Mouse (Mus musculus) limb, embryonic 10.5 days (tissue): ENCODE data around the gene Gm26566. TPM values are rescaled to one million over a fixed set of nuclear protein-coding genes. Genes with fewer than 3 reads are reported as not detected.

Experiments
- DNase-seq: peaks from one replicate; pipeline ENCODE4 v3.0.0-alpha.2; 2017; ENCODE audit warnings: low spot score
- H3K27ac ChIP-seq: fragments of 300-500 bp; sonication (generic); 2 replicates; pipeline ENCODE4 v1.5.1; 2016; ENCODE audit warnings: mild to moderate bottlenecking
- H3K27me3 ChIP-seq: fragments of 300-500 bp; sonication (generic); 2 replicates; pipeline ENCODE4 v1.6.1; 2016; ENCODE audit warnings: low read depth, mild to moderate bottlenecking; ENCODE audit not compliant: poor library complexity, severe bottlenecking
- H3K36me3 ChIP-seq: fragments of 300-500 bp; sonication (generic); 2 replicates; pipeline ENCODE4 v1.6.1; 2016; ENCODE audit warnings: mild to moderate bottlenecking, moderate library complexity
- H3K4me1 ChIP-seq: fragments of 300-500 bp; sonication (generic); 2 replicates; pipeline ENCODE4 v1.6.1; 2016
- H3K4me3 ChIP-seq: fragments of 300-500 bp; sonication (generic); 2 replicates; pipeline ENCODE4 v1.5.1; 2016; ENCODE audit warnings: mild to moderate bottlenecking, moderate library complexity
- H3K9me3 ChIP-seq: fragments of 300-500 bp; sonication (generic); replicated peaks from 2 replicates; pipeline ENCODE4 v1.6.1; 2016; ENCODE audit warnings: mild to moderate bottlenecking
- WGBS: fragments of 180-500 bp; shearing (Covaris S2); methylation state at CpG from one replicate; pipeline ENCODE4 v1.1.7; 2016; 5-methylcytosine and 5-hydroxymethylcytosine counted together
- polyA plus RNA-seq: library from polyadenylated mRNA; unstranded; fragments of >200 nt; fragmentation: Nextera tagmentation; extraction: Ambion mirVana; gene quantifications from 2 replicates; pipeline ENCODE4 v1.2.1, GENCODE M21; 2016

Gene Gm26566
- polyA plus RNA-seq, 1 experiment from 2014 or later = 1.1 TPM

DNA sequence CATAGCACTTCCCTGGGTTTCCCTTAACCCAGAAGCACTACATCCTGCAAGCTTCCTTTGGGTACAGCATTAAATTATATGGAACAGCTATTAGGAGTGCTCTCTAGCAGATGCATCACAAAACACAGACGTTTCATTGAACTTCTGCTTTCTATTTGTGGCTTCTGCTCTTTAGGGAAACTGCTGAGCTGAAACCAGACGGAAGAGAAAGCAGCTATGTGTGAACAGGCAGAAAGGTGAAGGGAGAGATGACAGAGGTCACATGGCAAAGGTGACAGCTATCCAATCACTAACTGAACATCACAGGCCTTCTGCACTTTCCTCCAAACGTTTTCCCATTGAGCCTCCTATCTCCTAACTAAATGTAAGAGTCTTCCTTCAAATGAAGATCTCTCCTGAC is 15.7 kb upstream of the Gm26566 start:
- Histone ChIP-seq H3K4me1 (no peaks in the 10 kb centered on the region), H3K4me3 (no peak overlapping the region), H3K27me3 (no peaks in the 10 kb centered on the region), H3K27ac (no peak overlapping the region), H3K36me3 (0 out of 2 replicates have a peak, but pooled peaks cover 3% of the 10 kb centered on the region), H3K9me3 (no peaks in the 10 kb centered on the region)
- no peak for DNase-seq
- 39% methylated on average over 3 of the region's 3 CpGs for WGBS

DNA sequence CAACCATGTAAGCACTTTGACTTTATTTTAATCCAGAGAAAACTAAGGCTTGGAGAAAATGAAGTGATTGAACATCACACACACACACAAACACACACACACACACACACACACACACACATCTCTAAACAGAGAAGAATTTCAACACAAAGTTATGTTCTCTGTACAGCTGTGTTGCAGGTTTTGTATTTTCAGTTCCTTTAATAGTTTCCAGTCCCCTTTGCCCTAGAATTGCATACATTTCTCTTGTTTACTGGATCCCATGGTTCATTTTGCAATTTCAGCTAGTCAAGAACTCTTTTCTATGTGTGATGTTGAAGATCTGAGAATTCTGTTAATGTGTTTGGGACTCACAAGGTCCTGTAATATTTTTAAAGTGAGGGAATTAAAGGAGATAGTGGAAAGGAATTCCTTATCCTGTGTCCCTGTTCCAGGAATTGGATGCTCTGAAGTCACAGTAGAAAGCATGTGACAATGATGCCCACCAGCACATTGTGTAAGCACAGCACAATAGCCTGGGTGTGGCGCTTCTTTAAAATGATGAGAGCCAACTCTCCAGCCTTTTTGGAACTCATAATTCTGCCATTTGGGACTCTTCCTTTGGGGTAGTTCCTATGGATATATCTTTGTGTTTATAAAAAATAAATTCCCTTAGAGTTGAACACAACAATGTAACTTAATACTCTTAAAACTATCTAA is 14.3 kb upstream of the Gm26566 start:
- H3K4me3 ChIP-seq = no peak overlapping the region
- no peak for DNase-seq
- no peak overlapping the region for H3K27ac ChIP-seq
- no peaks in the 10 kb centered on the region for H3K9me3 ChIP-seq
- no peaks in the 10 kb centered on the region for H3K27me3 ChIP-seq
- H3K4me1 ChIP-seq = no peaks in the 10 kb centered on the region
- WGBS = 86% methylated on average over 1 of the region's 1 CpGs
- 0 out of 2 replicates have a peak, but pooled peaks cover 5% of the 10 kb centered on the region for H3K36me3 ChIP-seq

DNA sequence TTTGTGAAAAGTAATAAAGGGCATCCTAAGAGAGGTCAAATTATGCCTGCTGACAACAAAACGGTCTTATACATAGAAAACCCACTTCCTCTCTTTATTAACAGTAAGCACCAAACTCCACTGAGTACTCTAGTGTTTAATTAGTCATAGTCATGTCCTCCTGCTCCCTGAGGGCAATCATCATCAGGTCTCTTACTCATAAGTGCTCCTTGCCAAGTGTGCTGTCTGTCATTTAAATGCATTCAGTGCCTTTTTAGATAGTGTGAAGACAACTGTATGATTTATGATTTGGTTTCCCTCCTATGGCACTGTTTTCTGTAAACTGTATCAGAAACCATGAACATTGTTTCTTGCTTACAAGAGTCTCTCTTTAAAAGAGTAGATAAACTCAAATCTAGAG is 7.3 kb upstream of the Gm26566 start:
- Histone ChIP-seq H3K9me3 (no peaks in the 10 kb centered on the region), H3K27ac (no peak overlapping the region), H3K36me3 (peaks cover 63% of the 10 kb centered on the region), H3K4me1 (peaks cover 10% of the 10 kb centered on the region; the same call in 1 of the 2 replicates), H3K27me3 (no peaks in the 10 kb centered on the region), H3K4me3 (no peak overlapping the region)
- DNase-seq = no peak
- WGBS = 97% methylated on average over 1 of the region's 1 CpGs

DNA sequence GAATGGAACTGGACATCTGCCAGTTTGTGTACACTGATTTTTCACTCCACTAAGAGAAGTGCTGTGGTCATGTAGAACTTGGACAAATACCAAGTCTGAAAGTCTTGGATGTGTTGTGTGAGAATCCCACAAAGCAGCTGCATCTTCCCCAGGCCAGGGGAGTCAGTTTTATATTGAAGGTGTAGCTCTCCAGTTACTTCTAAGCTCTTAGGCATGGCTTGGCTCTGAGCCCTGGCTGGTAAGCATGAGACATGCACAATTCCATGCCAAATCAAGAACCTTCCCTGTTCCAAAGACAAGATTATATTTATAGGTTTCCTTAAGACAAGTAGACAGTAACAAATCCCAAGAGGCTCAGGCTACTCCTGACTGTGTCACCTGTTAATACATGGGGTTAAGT is 6.5 kb upstream of the Gm26566 start:
- Histone ChIP-seq H3K4me1 (peaks cover 18% of the 10 kb centered on the region), H3K27me3 (no peaks in the 10 kb centered on the region), H3K4me3 (no peak overlapping the region), H3K36me3 (peaks cover 70% of the 10 kb centered on the region), H3K9me3 (no peaks in the 10 kb centered on the region), H3K27ac (no peak overlapping the region)
- DNase-seq = no peak

DNA sequence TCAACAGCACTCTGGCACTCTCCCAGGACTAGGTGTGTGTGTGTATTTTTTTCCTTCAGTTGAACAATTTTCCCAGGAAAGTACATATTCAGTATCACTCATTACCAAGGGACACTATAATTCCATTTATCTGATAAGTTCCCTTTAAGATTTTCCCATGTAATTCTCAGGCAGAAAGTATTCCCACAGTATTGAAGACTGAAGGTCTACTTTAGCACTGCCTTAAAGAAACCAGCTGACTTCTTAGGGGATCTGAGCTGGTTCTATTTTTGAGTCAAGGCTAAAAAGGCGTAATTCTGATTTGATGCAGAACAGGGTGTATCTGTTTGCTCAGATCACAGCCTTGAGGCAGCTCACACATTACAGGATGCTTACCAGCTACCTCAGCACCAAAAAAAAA is 2.9 kb upstream of the Gm26566 start:
- no peak overlapping the region for H3K27ac ChIP-seq
- peaks cover 33% of the 10 kb centered on the region for H3K4me1 ChIP-seq
- WGBS = 70% methylated on average over 1 of the region's 1 CpGs
- H3K4me3 ChIP-seq = peak overlapping the region; percentile 75
- no peak for DNase-seq
- H3K9me3 ChIP-seq = no peaks in the 10 kb centered on the region
- peaks cover 72% of the 10 kb centered on the region for H3K36me3 ChIP-seq
- H3K27me3 ChIP-seq = no peaks in the 10 kb centered on the region

DNA sequence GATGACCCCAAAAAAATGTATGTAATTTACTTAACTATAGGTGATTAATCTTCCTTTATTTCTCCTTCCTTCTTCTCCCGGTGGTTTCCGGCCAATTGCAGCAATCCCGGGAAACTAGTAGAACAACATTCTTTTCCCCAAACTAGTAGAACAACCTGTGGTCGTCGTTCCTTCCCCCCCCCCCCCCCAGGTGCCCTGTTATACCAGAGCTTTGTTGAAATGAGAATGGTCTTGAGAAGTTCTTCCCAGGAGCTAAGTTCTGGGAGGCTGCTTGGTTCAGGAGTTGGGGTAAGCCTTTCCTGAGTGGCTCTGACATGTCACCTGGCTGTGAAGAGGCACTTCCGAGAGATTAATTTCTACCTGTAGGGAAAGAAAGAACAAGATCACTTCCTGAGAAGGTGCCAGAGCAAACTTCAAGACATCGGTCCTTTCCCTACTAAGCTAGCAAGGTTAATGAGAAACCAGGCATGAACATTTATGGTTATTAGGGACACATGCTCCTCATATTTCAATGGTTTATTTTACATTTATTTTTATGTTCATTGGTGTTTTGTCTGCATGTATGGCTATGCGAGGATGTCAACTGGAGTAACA is 2.0 kb downstream of the Gm26566 start:
- 58% methylated on average over 8 of the region's 8 CpGs for WGBS

DNA sequence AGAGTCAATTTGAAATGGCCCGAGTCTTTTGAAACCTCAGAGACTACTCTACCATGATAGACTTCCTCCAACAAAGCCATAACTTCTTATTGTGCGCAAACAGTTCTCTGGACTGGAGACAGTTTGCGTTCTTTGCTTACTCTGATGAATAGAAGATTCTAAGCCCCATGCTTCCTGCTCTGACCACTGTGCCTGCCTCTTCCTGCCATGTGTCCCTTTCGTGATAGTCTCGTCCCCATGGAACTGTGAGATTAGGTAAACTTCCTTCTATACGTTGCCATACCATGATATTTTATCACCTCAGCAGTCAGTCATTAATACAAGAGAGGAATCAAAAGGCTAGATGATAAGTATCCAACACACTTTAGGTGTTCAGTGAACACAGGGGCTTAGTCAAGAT is 5.1 kb downstream of the Gm26566 start:
- Histone ChIP-seq H3K27me3 (no peaks in the 10 kb centered on the region), H3K9me3 (no peaks in the 10 kb centered on the region), H3K4me1 (no peaks in the 10 kb centered on the region), H3K36me3 (no peaks in the 10 kb centered on the region), H3K27ac (no peak overlapping the region), H3K4me3 (no peak overlapping the region)
- WGBS = 92% methylated on average over 6 of the region's 6 CpGs
- DNase-seq = no peak

More for the DNA sequence above, 2.0 kb downstream of the Gm26566 start:
- no peak overlapping the region for H3K27ac ChIP-seq
- no peaks in the 10 kb centered on the region for H3K27me3 ChIP-seq
- no peak for DNase-seq
- peaks cover 29% of the 10 kb centered on the region for H3K4me1 ChIP-seq
- H3K36me3 ChIP-seq = peaks cover 23% of the 10 kb centered on the region
- no peak overlapping the region for H3K4me3 ChIP-seq
- no peaks in the 10 kb centered on the region for H3K9me3 ChIP-seq

DNA sequence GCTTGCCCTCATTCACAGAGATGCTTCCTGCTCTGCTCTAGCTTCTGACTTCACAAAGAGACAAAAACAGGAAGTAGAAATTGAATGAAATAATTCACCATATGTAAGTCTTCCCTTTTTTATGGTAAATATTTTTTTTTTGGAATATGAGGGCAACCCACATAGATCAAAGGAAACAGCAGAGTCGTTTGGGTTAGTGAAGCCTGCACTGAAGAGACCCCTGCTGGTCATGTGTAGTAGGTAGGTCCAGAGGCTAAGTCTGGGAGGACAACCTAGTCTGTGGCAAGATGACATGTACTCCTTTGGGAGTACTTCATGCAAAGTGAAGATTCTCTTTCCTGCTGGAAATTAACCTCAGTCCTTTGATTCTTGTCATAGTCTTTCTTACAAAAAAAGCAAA is 5.7 kb downstream of the Gm26566 start:
- Histone ChIP-seq H3K4me1 (no peaks in the 10 kb centered on the region), H3K9me3 (no peaks in the 10 kb centered on the region), H3K27ac (no peak overlapping the region), H3K36me3 (no peaks in the 10 kb centered on the region), H3K4me3 (no peak overlapping the region), H3K27me3 (no peaks in the 10 kb centered on the region)
- WGBS = 0% methylated on average over 1 of the region's 1 CpGs
- no peak for DNase-seq

DNA sequence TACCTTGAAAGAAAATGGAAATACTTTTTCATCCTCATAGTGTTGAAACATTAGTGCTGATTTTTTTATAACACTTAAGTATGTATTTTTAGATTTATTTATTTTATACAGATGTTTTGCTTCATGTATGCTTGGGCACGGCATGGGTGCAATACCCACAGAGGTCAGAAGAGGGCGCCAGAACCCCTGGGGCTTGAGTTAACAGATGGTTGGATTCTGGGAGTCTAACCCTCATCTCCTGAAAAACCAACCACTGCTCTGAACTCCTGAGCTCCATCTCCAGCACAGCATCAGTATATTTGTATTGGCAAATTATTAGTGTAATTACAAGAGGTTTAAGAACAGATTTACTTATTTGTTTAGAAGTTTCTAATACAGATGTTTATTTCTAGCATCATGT is 16.9 kb downstream of the Gm26566 start:
- Histone ChIP-seq H3K4me1 (0 out of 2 replicates have a peak, but pooled peaks cover 3% of the 10 kb centered on the region), H3K36me3 (no peaks in the 10 kb centered on the region), H3K4me3 (no peak overlapping the region), H3K27ac (no peak overlapping the region), H3K9me3 (no peaks in the 10 kb centered on the region), H3K27me3 (no peaks in the 10 kb centered on the region)
- DNase-seq = peak; percentile 88
- WGBS = 1% methylated on average over 2 of the region's 2 CpGs

DNA sequence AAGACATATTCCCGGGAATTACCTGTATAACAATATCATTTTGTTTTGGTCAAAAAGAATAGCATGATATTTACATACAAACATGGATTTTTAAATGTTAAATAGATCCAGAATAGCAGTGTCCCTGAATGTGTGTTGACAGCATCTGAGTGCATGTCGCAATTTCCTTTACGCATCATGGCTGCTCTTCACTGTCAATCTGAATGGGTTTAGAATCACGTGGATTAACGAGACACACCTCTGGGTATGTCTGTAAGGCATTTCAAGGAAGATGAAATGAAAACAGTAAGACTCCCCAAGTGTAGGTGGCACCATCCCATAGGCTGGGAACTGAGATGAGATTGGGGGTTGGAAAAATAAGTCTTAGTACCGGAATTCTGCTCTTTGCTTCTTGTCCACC is 17.4 kb downstream of the Gm26566 start:
- Histone ChIP-seq H3K36me3 (no peaks in the 10 kb centered on the region), H3K4me3 (no peak overlapping the region), H3K27ac (no peak overlapping the region), H3K27me3 (no peaks in the 10 kb centered on the region), H3K4me1 (0 out of 2 replicates have a peak, but pooled peaks cover 3% of the 10 kb centered on the region), H3K9me3 (no peaks in the 10 kb centered on the region)
- 93% methylated on average over 6 of the region's 6 CpGs for WGBS
- DNase-seq = no peak

DNA sequence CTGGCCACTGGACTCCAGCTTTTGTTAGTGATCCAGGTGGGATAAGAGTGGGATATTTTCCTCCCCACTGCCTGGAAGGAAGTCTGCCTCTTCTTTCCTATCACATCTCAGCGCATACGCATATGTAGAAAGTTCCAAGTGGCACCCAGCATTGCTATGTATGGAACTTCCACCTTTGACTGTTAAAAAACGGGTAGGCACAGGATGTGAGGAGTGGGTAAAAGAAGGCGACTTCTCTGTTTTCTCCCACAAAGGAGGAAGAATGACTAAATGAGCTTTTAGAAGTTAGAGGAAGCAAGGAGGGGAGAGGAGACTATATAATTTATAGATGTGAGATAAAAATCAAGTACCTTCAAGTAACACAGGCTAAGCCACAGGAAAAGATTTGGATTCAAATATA is 19.8 kb downstream of the Gm26566 start:
- WGBS = 90% methylated on average over 4 of the region's 4 CpGs
- Histone ChIP-seq H3K9me3 (no peaks in the 10 kb centered on the region), H3K27me3 (no peaks in the 10 kb centered on the region), H3K36me3 (no peaks in the 10 kb centered on the region), H3K4me1 (peaks cover 15% of the 10 kb centered on the region), H3K4me3 (no peak overlapping the region), H3K27ac (no peak overlapping the region)
- no peak for DNase-seq

DNA sequence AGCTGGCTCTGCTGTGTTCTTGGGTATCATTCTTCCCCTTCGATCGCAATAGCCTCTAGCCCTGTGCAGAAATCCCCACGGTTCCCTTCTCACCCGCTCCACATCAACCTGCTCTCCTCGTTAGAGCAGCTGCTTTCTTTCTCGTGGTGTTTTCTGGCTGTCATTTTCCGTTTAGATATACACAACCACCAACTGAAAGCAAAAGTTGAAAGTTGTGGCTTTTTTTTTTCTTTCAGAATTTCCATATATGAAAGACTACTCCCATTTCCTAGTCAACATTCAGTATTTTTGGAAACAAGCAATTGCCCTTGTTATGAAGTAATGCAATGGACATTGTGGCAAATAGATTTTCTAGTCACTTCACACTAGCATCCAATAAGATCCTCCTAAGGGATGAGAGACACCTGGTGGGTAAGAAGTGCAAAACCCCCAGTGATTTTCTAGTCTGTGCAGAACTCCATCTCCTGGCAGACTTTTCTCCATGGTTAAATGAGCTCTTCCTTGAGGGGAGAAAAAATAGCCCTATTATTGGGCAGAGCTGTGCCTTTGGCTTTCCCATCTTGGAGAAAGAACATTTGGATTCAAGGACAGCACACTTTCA is 21.3 kb downstream of the Gm26566 start:
- no peak overlapping the region for H3K27ac ChIP-seq
- no peaks in the 10 kb centered on the region for H3K36me3 ChIP-seq
- no peaks in the 10 kb centered on the region for H3K27me3 ChIP-seq
- 87% methylated on average over 7 of the region's 7 CpGs for WGBS
- H3K4me1 ChIP-seq = peaks cover 22% of the 10 kb centered on the region
- no peak for DNase-seq
- H3K4me3 ChIP-seq = no peak overlapping the region
- no peaks in the 10 kb centered on the region for H3K9me3 ChIP-seq

DNA sequence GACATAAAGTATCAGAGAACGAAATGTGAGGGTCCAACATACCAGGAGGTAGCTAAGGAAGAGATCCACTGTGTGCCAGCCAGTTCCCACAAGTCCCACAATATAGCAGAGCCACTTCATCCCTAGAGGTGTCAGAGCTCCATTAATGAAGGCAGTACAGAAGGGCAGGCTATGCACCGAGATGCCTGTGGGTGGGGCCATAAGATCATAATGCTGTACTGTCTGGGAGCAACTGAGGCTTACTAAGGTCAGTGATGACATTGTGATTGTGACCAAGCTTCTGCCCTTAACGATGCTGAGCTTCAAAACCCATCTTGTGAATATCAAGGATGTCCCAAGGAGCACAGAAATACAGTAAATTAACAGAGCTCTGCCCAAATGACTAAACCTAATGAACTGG is 22.6 kb downstream of the Gm26566 start:
- no peaks in the 10 kb centered on the region for H3K36me3 ChIP-seq
- peaks cover 24% of the 10 kb centered on the region for H3K4me1 ChIP-seq
- no peak overlapping the region for H3K27ac ChIP-seq
- no peaks in the 10 kb centered on the region for H3K27me3 ChIP-seq
- 85% methylated on average over 3 of the region's 3 CpGs for WGBS
- no peak for DNase-seq
- H3K4me3 ChIP-seq = no peak overlapping the region
- no peaks in the 10 kb centered on the region for H3K9me3 ChIP-seq
